Mouse (Mus musculus) forebrain, embryonic 10.5 days (tissue): ENCODE data around the gene Myh7. TPM values are rescaled to one million over a fixed set of nuclear protein-coding genes. Genes with fewer than 3 reads are reported as not detected.
"Not testable (repeated sequence)": the region's sequence is repeated elsewhere in the genome, so short reads cannot be mapped to it uniquely, and the experiment has no call there.

ENCODE experiments used
- DNase-seq: peaks from one replicate; pipeline ENCODE4 v3.0.0-alpha.2; 2017; ENCODE audit warnings: low spot score; ENCODE audit errors: extremely low spot score
- H3K27ac ChIP-seq: fragments of 300-500 bp; sonication (generic); 2 replicates; pipeline ENCODE4 v1.5.1; 2016; ENCODE audit warnings: mild to moderate bottlenecking
- H3K27me3 ChIP-seq: fragments of 300-500 bp; sonication (generic); 2 replicates; pipeline ENCODE4 v1.6.1; 2016; ENCODE audit warnings: mild to moderate bottlenecking; ENCODE audit not compliant: poor library complexity, severe bottlenecking
- H3K36me3 ChIP-seq: fragments of 300-500 bp; sonication (generic); replicated peaks from 2 replicates; pipeline ENCODE4 v1.6.1; 2016; ENCODE audit warnings: mild to moderate bottlenecking, moderate library complexity
- H3K4me1 ChIP-seq: fragments of 300-500 bp; sonication (generic); 2 replicates; pipeline ENCODE4 v1.6.1; 2016
- H3K4me3 ChIP-seq: fragments of 300-500 bp; sonication (generic); 2 replicates; pipeline ENCODE4 v1.5.1; 2016; ENCODE audit warnings: mild to moderate bottlenecking, moderate library complexity
- H3K9me3 ChIP-seq: fragments of 300-500 bp; sonication (generic); 2 replicates; pipeline ENCODE4 v1.6.1; 2016; ENCODE audit warnings: mild to moderate bottlenecking, moderate library complexity
- WGBS: fragments of 180-500 bp; shearing (Covaris S2); methylation state at CpG from one replicate; pipeline ENCODE4 v1.1.7; 2016; 5-methylcytosine and 5-hydroxymethylcytosine counted together
- polyA plus RNA-seq: library from polyadenylated mRNA; unstranded; fragments of >200 nt; fragmentation: Nextera tagmentation; extraction: Ambion mirVana; gene quantifications from 2 replicates; pipeline ENCODE4 v1.2.1, GENCODE M21; 2016

Myh7 gene
- 0.63 and 0.72 TPM in 2 replicates for polyA plus RNA-seq

- Histone ChIP-seq H3K4me3 (peak within 1 kb of the TSS; percentile 25), H3K9me3 (no peaks in the 10 kb centered on the region), H3K4me1 (peaks cover 47% of the 10 kb centered on the region), H3K36me3 (no peaks in the 10 kb centered on the region), H3K27ac (peak within 1 kb of the TSS; percentile 90), H3K27me3 (peaks cover 14% of the 10 kb centered on the region; the same call in 1 of the 2 replicates)
- no peak for DNase-seq
- 51% methylated on average over 11 of the region's 11 CpGs for WGBS
Measured at GRCm38 (mm10) chr14:54994136-54994868, at the start of gene Myh7. Myh7 (minus strand) TSS chr14:54994626.

GRCm38 (mm10) chr14:55043694-55044093 lies 49.3 kb upstream of the Myh7 start:
- 100% methylated on average over 1 of the region's 2 CpGs for WGBS
- H3K27me3 ChIP-seq, DNase-seq, H3K9me3 ChIP-seq, H3K36me3 ChIP-seq, H3K4me3 ChIP-seq, H3K4me1 ChIP-seq, H3K27ac ChIP-seq: not testable (repeated sequence)

GRCm38 (mm10) chr14:55032695-55033225 lies 38.3 kb upstream of the Myh7 start:
- DNase-seq, result no peak
- WGBS, result 23% methylated on average over 19 of the region's 19 CpGs
- Histone ChIP-seq H3K9me3 (no peaks in the 10 kb centered on the region), H3K4me3 (peak overlapping the region; percentile 32; the same call in 1 of the 2 replicates), H3K27me3 (peaks cover 9% of the 10 kb centered on the region; the same call in 1 of the 2 replicates), H3K36me3 (no peaks in the 10 kb centered on the region), H3K27ac (peak overlapping the region; percentile 82), H3K4me1 (peaks cover 33% of the 10 kb centered on the region)

GRCm38 (mm10) chr14:55029034-55029698 lies 34.7 kb upstream of the Myh7 start:
- 5% methylated on average over 11 of the region's 11 CpGs for WGBS
- Histone ChIP-seq H3K27me3 (peaks cover 9% of the 10 kb centered on the region; the same call in 1 of the 2 replicates), H3K4me1 (peaks cover 41% of the 10 kb centered on the region), H3K9me3 (no peaks in the 10 kb centered on the region), H3K4me3 (peak overlapping the region; percentile 31; the same call in 1 of the 2 replicates), H3K27ac (peak overlapping the region; percentile 86), H3K36me3 (peaks cover 18% of the 10 kb centered on the region)
- DNase-seq, result no peak

- Histone ChIP-seq H3K36me3 (peaks cover 25% of the 10 kb centered on the region), H3K27ac (peak overlapping the region; percentile 86), H3K4me3 (peak overlapping the region; percentile 31), H3K27me3 (peaks cover 7% of the 10 kb centered on the region; the same call in 1 of the 2 replicates), H3K9me3 (no peaks in the 10 kb centered on the region), H3K4me1 (peaks cover 40% of the 10 kb centered on the region)
- no peak for DNase-seq
- 17% methylated on average over 5 of the region's 5 CpGs for WGBS
Measured at GRCm38 (mm10) chr14:55028333-55028835, 34.0 kb upstream of the Myh7 start.

- DNase-seq, result peak; percentile 26
- no peak overlapping the region for H3K4me3 ChIP-seq
- peaks cover 33% of the 10 kb centered on the region for H3K4me1 ChIP-seq
- no peaks in the 10 kb centered on the region for H3K9me3 ChIP-seq
- H3K36me3 ChIP-seq, result peaks cover 33% of the 10 kb centered on the region
- H3K27ac ChIP-seq, result peak overlapping the region; percentile 86
- 0 out of 2 replicates have a peak, but pooled peaks cover 4% of the 10 kb centered on the region for H3K27me3 ChIP-seq
- 21% methylated on average over 6 of the region's 6 CpGs for WGBS
Measured at GRCm38 (mm10) chr14:55027653-55028052, 33.2 kb upstream of the Myh7 start.

GRCm38 (mm10) chr14:55027251-55027650 lies 32.8 kb upstream of the Myh7 start:
- Histone ChIP-seq H3K4me1 (peaks cover 28% of the 10 kb centered on the region), H3K4me3 (no peak overlapping the region), H3K9me3 (no peaks in the 10 kb centered on the region), H3K27me3 (0 out of 2 replicates have a peak, but pooled peaks cover 4% of the 10 kb centered on the region), H3K27ac (no peak overlapping the region; the same call in 1 of the 2 replicates), H3K36me3 (peaks cover 37% of the 10 kb centered on the region)
- 16% methylated on average over 5 of the region's 5 CpGs for WGBS
- DNase-seq, result peak; percentile 34

- Histone ChIP-seq H3K27ac (no peak overlapping the region), H3K36me3 (peaks cover 54% of the 10 kb centered on the region), H3K4me1 (peaks cover 28% of the 10 kb centered on the region), H3K27me3 (0 out of 2 replicates have a peak, but pooled peaks cover 4% of the 10 kb centered on the region), H3K4me3 (no peak overlapping the region), H3K9me3 (no peaks in the 10 kb centered on the region)
- DNase-seq, result no peak
- 75% methylated on average over 5 of the region's 5 CpGs for WGBS
Measured at GRCm38 (mm10) chr14:55025527-55025926, 31.1 kb upstream of the Myh7 start.

GRCm38 (mm10) chr14:55024236-55024635 lies 29.8 kb upstream of the Myh7 start:
- peak; percentile 60 for DNase-seq
- no peaks in the 10 kb centered on the region for H3K27me3 ChIP-seq
- H3K4me3 ChIP-seq, result no peak overlapping the region
- peaks cover 66% of the 10 kb centered on the region for H3K36me3 ChIP-seq
- H3K27ac ChIP-seq, result no peak overlapping the region
- peaks cover 23% of the 10 kb centered on the region for H3K4me1 ChIP-seq
- WGBS, result 67% methylated on average over 7 of the region's 7 CpGs
- H3K9me3 ChIP-seq, result no peaks in the 10 kb centered on the region

GRCm38 (mm10) chr14:55023011-55023410 lies 28.6 kb upstream of the Myh7 start:
- Histone ChIP-seq H3K9me3 (no peaks in the 10 kb centered on the region), H3K27ac (no peak overlapping the region), H3K36me3 (peaks cover 76% of the 10 kb centered on the region), H3K4me3 (no peak overlapping the region), H3K4me1 (peaks cover 10% of the 10 kb centered on the region), H3K27me3 (no peaks in the 10 kb centered on the region)
- no peak for DNase-seq
- WGBS, result 93% methylated on average over 15 of the region's 15 CpGs

- peaks cover 9% of the 10 kb centered on the region for H3K4me1 ChIP-seq
- DNase-seq, result no peak
- H3K27me3 ChIP-seq, result no peaks in the 10 kb centered on the region
- H3K4me3 ChIP-seq, result no peak overlapping the region
- H3K27ac ChIP-seq, result no peak overlapping the region
- WGBS, result 80% methylated on average over 9 of the region's 9 CpGs
- H3K36me3 ChIP-seq, result peaks cover 81% of the 10 kb centered on the region
- no peaks in the 10 kb centered on the region for H3K9me3 ChIP-seq
Measured at GRCm38 (mm10) chr14:55020394-55020793, 26.0 kb upstream of the Myh7 start.

GRCm38 (mm10) chr14:55016876-55017275 lies 22.4 kb upstream of the Myh7 start:
- H3K27ac ChIP-seq, result no peak overlapping the region
- peaks cover 47% of the 10 kb centered on the region for H3K36me3 ChIP-seq
- peak overlapping the region; percentile 80; the same call in 1 of the 2 replicates for H3K4me3 ChIP-seq
- WGBS, result 94% methylated on average over 16 of the region's 16 CpGs
- no peaks in the 10 kb centered on the region for H3K9me3 ChIP-seq
- no peak for DNase-seq
- H3K27me3 ChIP-seq, result no peaks in the 10 kb centered on the region
- peaks cover 15% of the 10 kb centered on the region for H3K4me1 ChIP-seq
